Mouse (Mus musculus) MN1 (cell line): Measurements from ENCODE around the gene Morf4l1.
"Not testable (repeated sequence)": the region's sequence is repeated elsewhere in the genome, so short reads cannot be mapped to it uniquely, and the experiment has no call there.

ENCODE experiments used
- DNase-seq: peaks from one replicate; pipeline ENCODE4 v3.0.0-alpha.2; 2016; ENCODE audit warnings: low spot score

Gene Morf4l1

DNA sequence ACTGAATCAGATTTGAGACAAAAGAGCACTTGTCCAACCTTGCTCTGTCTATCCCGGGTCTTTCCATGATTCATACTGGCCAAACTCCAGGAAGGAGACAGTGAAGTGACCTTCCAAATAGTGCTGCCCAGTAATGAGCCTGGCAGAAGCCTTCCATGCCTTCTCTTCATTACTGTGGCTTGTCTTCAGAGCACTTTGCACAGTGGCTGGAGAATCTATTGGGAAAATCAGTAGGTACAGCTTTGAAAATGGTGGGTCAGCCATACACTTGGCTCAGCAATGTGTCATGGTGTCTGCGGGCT is 54.0 kb downstream of the Morf4l1 start:
- no peak for DNase-seq

DNA sequence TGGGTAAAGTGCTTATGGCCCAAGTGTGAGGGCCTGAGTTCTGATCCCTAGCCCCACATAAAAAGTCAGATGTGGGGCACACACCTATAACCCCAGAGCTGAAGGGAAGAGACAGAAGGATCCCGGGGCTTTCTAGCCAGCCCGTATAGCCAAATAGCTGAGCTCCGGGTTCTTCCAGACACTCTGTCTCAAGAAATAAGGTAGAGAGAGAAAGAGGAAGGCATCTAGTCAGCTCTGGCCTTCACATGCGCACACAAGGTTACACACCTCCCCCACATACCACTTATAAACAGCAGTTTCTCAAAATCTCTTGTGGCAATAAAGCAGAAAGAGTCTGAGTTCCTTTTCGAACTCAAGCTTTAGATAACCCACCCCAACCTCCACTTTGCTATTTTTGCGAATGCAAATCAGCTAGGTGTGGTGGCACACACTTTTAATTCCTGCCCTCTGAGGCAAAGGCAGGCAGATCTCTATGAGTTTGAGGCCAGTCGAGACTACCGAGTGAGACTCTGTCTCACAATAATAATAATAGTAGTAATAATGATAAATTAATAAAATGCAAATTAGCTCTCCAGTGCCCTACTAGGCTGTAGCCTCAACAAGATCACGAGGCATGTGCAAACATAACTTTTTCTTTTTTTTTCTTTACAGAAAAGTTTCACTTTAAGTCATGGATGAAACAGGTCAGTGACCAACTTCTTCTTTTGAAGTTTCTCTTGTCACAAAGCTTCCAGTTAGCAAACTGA is 54.6 kb downstream of the Morf4l1 start:
- no peak for DNase-seq

GRCm38 (mm10) chr9:90056716-90057115 is 57.9 kb downstream of the Morf4l1 start:
- no peak for DNase-seq

DNA sequence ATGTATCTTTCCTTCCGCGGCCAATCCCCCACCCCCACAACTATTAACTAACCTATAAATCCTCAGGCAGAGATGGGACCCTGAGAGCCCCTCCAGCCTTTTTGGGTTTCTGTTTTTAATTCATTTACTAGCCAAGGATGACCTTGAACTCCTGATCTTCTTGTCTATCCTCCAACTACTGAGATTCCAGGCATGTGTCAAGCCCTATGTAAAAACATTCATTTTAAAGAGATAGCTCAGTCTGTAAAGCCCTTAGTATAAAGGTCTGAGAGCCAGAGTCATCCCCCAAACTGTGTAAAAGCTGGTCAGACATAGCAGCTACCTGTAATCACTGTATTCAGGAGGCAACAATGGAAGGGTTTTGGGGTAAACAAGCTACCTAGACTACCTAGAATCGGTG is 58.7 kb downstream of the Morf4l1 start:
- DNase-seq, result no peak

- DNase-seq, result no peak
Observed at GRCm38 (mm10) chr9:90055409-90055808, 59.2 kb downstream of the Morf4l1 start.

DNA sequence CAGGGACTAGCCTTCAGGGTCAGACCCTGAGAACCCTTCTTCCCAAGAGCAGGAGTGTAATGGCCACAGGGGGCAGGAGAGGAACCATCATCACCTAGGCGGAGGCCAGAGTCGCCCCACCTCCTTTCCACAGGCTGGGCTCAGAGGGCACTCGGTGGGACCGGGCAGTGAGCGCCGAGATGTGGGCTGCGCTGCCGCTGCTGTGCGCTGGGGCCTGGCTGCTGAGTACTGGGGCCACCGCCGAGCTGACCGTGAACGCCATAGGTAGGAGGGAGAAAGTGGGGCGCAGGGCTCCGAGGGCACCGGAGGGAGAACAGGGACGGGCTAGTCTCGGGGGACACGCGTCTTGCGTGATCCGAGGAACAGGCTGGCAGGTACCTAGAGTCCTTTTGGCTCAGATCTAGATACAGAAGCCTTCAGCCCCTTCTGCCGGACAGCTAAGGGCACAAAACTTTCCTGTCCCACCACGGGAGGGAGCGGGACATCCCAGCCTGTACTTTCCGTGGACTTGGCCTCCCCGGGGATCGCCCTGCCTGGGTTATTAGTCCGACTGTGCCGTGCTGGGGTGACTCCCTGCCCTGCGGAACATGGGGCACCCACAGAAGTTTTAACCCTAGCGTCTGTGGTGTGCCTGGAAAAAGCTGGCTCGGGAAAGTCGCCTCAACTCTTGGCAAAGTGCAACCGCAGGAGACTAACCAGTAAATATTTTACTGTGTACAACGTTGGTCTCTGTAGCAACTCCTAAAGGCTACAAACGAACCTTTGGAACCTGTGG is 60.0 kb downstream of the Morf4l1 start:
- DNase-seq, result no peak

DNA sequence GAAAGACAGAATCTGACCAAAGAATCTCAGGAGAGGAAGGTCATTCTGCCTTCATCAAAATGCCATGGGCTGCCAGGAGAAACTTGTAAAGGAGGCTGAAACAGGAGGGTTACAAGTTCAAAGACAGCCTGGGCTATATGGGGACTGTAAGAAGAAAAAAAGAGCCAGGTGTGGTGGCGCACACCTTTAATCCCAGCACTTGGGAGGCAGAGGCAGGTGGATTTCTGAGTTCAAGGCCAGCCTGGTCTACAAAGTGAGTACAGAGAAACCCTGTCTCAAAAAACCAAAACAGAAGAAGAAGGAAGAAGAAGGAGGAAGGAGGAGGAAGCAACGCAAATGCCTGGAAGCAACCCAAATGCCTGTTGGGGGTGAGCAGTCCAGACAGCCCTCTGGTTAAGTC is 60.7 kb downstream of the Morf4l1 start, which contains the start of gene Ctsh:
Gene Ctsh, plus strand, starts transcription at position 301 of the 400 bp plus-strand sequence.
- DNase-seq, result no peak

GRCm38 (mm10) chr9:90047937-90048627 is 66.5 kb downstream of the Morf4l1 start:
- no peak for DNase-seq

DNA sequence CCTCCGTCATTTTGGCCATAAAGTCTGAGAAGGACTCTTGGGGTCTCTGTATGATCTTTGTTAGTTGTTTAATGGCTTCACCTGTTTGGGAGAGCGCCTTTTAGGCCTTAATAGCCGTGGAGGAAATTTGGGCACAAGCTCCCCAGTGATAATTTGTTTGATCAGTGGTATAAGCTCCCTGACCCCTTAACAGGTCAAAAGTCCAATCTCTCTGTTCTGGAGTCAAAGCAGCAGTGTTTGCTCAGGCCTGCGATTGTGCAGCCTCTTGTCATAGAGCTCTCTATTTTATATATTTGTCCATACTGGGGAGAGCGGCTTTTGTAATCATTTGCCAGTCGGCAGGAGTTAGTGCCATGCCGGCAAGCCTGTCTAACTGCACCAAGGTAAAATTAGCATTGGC is 69.4 kb downstream of the Morf4l1 start:
- no peak for DNase-seq

DNA sequence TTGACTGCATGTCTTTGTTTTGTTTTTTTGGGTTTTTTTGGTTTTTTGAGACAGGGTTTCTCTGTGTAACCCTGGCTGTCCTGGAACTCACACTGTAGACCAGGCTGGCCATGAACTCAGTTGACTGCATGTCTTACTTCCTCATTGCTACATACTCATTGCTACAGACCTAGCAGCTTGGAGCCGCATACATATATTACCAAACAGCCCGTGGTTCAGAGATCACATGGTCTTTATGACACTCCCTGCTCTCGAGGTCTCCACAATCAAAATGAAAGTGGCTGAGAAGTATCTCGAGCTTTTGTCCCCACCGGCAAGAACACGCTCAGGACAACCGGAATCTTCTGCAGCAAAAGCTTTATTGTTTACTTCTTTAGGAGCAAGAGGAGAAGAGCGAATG is 71.7 kb downstream of the Morf4l1 start:
- DNase-seq, result not testable (repeated sequence)
